Mouse (Mus musculus): Measurements from ENCODE around the gene Ppcdc.
A peak's percentile ranks its signal among the peaks of the same experiment; 100 is the strongest.

The Ppcdc gene

GRCm38 (mm10) chr9:57384621-57385020 lies 55.3 kb downstream of the Ppcdc start:
- DNase-seq (ENCODE audit: extremely low read depth, low read depth, low spot score) = peak; percentile 86

GRCm38 (mm10) chr9:57360999-57361398 lies 78.9 kb downstream of the Ppcdc start:
- no peak for DNase-seq (ENCODE audit: extremely low read depth, low read depth, low spot score)

- no peak for DNase-seq (ENCODE audit: extremely low read depth, low read depth, low spot score)
Observed at GRCm38 (mm10) chr9:57354377-57355183, 85.3 kb downstream of the Ppcdc start.

- DNase-seq (ENCODE audit: extremely low read depth, low read depth, low spot score) = no peak
Observed at GRCm38 (mm10) chr9:57351277-57351676, 88.6 kb downstream of the Ppcdc start.

- DNase-seq (ENCODE audit: extremely low read depth, low read depth, low spot score) = no peak
Observed at GRCm38 (mm10) chr9:57345902-57346301, 94.0 kb downstream of the Ppcdc start.

- no peak for DNase-seq (ENCODE audit: extremely low read depth, low read depth, low spot score)
Observed at GRCm38 (mm10) chr9:57343752-57344151, 96.2 kb downstream of the Ppcdc start.

- DNase-seq (ENCODE audit: extremely low read depth, low read depth, low spot score) = no peak
Observed at GRCm38 (mm10) chr9:57342906-57343474, 96.9 kb downstream of the Ppcdc start.

GRCm38 (mm10) chr9:57342186-57342585 lies 97.7 kb downstream of the Ppcdc start:
- no peak for DNase-seq (ENCODE audit: extremely low read depth, low read depth, low spot score)

GRCm38 (mm10) chr9:57340361-57340760 lies 99.6 kb downstream of the Ppcdc start:
- DNase-seq (ENCODE audit: extremely low read depth, low read depth, low spot score) = no peak

- DNase-seq (ENCODE audit: extremely low read depth, low read depth, low spot score) = no peak
Observed at GRCm38 (mm10) chr9:57339577-57340210, 100.2 kb downstream of the Ppcdc start.

- DNase-seq (ENCODE audit: extremely low read depth, low read depth, low spot score) = no peak
Observed at GRCm38 (mm10) chr9:57338706-57339105, 101.2 kb downstream of the Ppcdc start.
